Mouse (Mus musculus) left cerebral cortex, postnatal 14 days (tissue): ENCODE results near the gene Upp2. TPM values are rescaled to one million over a fixed set of nuclear protein-coding genes. Genes with fewer than 3 reads are reported as not detected.

Experiments
- DNase-seq, 2 experiments: peaks; one replicate each; pipeline ENCODE4 v3.0.0; 2021 to 2022; ENCODE audit warnings: low spot score in 2 of 2, mixed read lengths in 1 of 2
- intact Hi-C: fragments of 180-260 bp; cut with DNase I; formaldehyde crosslinking; loops from one replicate; pipeline ENCODE4 v1.15.1; 2025
- total RNA-seq, 2 experiments: library from RNA; stranded (reverse); gene quantifications; 2 replicates each; pipeline ENCODE4 v1.2.3; 2021

Upp2 gene
- total RNA-seq, 2 experiments from 2014 or later, result 16.7 to 19.4 TPM

DNA sequence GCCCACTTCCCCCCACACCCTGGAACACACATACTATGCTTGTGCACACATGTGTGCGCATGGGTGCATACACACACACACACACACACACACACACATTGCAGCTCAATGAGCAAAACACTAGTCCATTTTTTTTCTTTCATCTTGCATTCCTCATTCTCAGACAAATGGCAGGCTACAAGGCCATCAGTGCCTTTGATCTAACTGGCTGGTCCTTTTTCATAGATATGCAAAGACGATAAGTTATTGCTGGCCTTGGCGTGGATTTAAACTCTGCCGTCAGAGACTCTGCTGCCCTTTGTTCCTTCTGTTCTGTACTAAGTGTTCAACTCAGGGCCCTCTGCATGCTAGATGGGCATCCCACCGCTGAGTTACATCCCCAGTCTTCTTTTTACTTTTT is 94.0 kb downstream of the Upp2 start:
- DNase-seq, result no peak
- intact Hi-C loops, result no loop called here

DNA sequence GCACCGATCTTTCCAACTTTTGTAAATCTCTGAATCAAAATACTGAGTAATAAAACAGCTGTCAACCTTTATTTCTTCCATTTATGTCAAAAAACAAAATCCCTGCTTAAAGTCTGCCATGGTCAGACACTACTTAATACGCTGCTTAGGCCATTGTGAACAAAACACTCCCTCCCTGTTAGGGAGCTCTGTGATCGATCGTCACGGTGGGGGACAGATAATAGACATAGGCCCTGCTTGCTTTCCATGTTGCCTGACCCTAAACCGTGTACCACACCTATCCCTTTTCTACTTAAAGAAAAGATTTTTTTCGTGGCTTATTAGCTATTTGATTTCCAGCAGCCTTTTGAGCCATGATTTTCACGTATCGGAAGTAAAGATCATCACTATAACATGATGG is 95.6 kb downstream of the Upp2 start:
- intact Hi-C loops, result no loop called here
- DNase-seq, result no peak

DNA sequence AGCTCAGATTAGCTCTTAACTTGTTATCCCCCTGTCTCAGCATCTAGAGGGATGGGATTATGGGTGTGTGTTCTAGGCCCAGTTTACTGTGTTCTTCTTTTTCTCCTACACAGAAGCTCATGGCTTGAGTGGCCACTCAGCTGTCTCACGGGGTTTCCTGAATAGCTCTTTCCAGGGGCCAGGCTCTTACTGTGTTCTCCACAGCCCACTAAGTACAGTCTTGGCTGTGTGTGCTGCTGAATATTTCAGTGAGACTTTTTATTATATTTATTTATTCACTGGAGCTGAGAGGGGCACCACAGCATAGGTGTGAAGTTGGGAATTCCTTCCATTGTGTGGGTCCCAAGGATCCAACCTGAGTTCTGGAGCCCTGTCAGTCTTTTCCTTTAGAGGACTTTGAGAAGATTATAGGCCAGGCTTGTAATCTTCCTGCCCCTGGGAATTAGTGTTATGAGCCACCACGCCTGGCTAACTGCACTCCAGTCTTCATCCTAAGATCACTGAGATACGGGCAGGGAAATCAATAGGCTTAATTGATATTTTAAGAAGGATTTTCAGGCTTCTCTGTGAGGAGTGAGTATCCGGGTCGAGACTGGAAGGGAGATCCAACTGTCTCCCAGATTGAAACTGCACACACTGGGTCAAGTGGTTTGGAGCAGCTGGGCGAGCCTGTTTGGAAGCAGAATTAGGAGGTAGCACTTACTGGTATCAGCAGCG is 96.5 kb downstream of the Upp2 start:
- DNase-seq, result no peak
- intact Hi-C loops, result no loop called here

DNA sequence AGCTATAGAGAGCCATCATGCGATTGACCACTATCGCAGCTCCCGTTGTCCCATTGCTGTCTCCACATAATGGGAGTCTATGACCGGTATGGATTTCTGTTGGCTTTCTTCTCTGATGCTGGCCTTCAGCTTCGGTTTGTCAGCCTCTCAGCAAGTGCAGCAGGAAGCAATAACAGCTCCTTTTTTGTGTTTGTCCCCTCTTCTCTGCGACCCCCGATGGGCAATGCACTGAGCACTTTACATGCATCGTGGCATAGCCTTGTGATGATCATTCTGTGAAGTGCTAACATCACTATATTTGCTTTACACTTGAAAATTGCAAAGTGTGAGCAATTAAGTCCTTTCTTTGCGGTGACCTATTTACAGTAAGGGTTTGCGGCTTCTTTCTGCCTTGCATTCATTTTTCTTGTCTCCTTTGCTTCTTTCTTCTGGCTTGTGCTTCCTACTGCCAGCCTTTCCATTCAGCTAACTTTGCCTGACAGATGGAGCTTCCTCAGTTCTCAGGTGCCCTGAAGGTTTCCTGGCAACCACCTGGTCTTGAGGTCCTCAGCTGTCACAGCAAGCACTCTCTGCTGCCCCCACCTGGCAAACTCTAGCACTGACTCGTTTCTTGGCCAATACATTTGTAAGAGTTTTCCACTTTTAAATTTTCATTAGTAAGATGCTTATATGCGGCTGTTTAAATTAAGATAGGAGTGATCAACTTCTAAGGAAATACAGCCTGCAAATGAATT is 98.2 kb downstream of the Upp2 start:
- intact Hi-C loops, result loop anchor here (5.0 kb wide), 3 partner anchors 98 to 638 kb away; partner anchors contain the start of genes Acvr1 and Upp2
- DNase-seq, result peak; percentile 76 to 84

DNA sequence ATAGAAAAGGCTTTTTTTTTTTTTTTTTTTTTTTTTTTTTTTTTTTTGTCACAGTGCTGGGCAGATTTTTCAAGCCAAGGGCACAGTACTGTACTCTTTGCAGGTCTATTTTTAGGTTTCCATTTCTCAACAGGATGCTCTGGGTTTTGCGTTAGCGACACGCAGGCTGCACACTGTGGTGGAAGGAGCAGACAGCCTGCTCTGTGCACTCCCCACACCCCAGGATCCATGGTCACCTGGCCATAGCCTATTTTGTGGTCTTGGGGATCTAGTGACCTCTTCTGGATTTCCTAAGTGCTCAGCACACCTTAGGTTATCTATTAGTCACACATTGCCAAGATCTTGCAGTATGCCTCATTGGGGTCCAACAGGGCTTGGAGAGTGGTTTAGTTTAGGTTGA is 100.2 kb downstream of the Upp2 start:
- DNase-seq, result no peak
- intact Hi-C loops, result loop anchor here (5.0 kb wide), 3 partner anchors 100 to 640 kb away; partner anchors contain the start of genes Acvr1 and Upp2

DNA sequence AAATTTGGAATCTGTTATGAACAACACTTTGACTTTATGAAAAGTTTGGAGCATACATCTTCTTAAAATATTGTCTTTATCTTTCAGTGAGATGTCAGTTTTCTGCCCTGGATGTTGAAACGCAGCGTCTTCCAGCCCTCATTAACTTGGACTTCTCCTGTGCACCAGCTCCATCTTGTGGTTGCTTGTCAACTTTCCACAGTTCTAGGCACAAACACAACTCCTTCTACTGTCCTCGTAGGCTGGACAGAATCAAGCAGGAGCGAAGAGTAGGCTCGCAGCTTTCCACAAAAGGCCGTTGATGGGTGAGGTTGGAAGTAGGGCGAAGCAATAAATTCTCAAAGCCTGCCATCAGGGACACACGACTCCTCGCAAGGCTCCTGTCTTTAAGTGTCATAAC is 100.9 kb downstream of the Upp2 start:
- intact Hi-C loops, result loop anchor here (2.0 to 5.0 kb wide), 4 partner anchors 101 to 641 kb away; partner anchors contain the start of genes Acvr1 and Upp2
- DNase-seq, result peak; percentile 70 to 82

DNA sequence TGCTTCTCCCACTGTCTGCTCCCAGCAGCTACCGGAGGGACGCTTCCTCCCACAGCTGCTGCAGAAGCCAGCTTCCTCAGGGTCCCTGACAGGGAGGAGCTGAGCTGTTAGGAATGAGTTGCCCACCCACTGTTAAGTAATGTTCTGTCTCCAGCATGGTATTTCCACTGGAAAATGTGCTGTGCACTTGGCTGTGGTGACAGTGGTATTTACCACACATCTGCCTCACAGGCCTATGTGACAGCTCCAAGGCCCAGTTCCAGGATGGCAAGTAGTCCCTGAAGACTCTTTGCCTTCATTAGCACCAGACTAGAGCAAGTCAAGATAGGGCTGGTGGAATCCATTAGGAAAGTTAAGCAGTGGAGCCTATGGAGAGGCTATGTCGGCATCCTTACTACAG is 102.0 kb downstream of the Upp2 start:
- peak in 1 of 2 experiments; percentile 3 for DNase-seq
- intact Hi-C loops, result loop anchor here (2.0 to 5.0 kb wide), 4 partner anchors 102 to 642 kb away; partner anchors contain the start of genes Acvr1 and Upp2

DNA sequence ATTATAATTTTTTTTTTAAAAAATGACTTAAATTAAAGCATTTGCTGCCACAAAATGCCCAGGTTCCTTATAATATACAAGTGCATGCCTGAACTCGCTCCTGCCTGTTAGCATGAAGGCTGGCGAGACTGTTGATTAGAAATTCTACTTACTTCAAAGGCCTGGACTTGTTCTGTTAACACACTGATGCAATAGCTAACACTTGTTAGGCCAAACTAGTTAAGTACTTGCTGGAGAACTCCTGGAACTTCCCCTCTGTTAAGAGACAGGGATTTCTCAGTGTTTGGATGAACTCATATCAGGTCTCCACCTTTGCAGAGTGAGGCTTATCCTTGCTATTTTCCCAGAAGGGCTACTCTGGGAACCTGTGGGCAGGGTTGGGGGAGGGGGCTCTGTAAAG is 105.4 kb downstream of the Upp2 start:
- no peak for DNase-seq
- intact Hi-C loops, result no loop called here

DNA sequence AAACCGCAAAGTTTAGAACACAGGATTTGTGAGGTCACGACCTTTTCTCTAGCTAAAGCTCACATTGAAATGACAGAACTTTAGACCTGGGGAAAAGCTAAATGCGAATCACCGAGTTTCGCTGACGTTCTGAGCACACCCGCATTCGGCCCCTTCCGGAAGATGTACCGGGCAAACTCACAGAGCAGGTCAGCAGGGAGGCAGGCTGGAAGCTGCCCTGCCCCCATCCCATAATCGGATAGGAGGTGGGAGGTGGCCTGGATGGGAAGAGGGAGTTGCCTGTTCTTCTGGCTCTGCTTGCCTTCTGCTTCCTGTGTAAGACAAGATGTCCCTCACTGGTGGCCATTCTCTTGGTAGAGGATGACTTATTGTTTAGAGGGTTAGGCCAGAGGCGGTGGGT is 112.9 kb downstream of the Upp2 start:
- intact Hi-C loops, result loop anchor here (5.0 kb wide), 2 partner anchors 742 to 757 kb away; no protein-coding TSS in a partner anchor
- DNase-seq, result no peak

DNA sequence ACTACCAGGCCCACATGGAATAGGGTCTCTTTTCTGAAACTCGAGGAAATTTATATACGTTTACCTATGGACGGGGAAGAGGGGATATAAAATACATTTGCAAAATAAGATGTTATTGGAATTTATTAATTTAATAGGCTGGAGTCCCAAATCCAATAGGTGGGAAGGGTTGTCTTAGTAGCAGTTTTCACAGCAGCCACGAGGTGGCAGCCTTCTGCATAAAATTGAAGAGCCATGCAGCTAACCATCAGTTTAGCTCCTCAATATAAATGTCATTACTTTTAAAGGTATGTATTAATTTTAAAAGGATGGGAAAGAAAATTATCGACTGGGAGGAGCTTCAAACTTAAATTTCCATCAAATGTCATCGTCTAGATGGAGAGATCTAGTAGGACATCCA is 113.7 kb downstream of the Upp2 start:
- intact Hi-C loops, result loop anchor here (5.0 kb wide), 2 partner anchors 742 to 757 kb away; no protein-coding TSS in a partner anchor
- DNase-seq, result peak; percentile 58 to 80

DNA sequence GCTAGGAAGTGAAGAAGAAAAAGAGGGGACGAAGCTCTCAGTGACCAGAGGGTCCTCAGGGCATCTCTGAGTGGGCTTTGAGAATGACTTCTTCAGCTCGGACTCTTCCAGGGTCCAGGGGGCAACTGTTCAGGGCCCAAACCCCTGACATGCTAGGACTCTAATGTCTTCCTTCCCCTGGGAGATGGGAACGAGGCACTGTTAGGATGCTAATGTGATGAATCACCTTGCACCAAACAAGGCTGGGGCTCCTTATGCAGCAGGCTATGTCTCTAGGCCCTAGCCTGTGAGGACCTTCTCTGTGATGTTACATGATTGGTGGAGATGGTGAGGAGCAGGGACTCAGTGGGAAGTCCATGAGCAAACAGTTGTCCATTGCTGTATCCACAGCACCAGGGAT is 114.3 kb downstream of the Upp2 start:
- no peak for DNase-seq
- intact Hi-C loops, result loop anchor here (5.0 kb wide), 2 partner anchors 741 to 756 kb away; no protein-coding TSS in a partner anchor

DNA sequence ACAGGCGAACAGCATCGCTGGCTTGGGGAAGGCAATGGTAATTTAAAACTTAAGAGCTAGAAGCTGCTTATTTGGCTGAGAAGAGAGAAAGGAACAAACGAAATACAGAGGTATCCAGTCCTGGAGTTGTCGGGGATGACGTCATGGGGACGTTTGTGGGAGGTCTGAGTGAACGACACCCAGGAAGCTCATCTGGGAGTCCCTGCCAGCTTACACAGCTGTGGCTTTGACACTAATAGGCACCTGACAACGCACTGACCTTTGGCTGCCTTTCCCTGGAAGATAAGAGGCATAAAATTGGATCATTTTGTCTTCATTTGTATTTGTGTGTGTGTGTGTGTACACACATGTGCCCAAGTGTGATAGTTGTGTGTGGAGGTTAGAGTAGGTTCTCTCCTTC is 130.4 kb downstream of the Upp2 start:
- no peak for DNase-seq
- intact Hi-C loops, result no loop called here

DNA sequence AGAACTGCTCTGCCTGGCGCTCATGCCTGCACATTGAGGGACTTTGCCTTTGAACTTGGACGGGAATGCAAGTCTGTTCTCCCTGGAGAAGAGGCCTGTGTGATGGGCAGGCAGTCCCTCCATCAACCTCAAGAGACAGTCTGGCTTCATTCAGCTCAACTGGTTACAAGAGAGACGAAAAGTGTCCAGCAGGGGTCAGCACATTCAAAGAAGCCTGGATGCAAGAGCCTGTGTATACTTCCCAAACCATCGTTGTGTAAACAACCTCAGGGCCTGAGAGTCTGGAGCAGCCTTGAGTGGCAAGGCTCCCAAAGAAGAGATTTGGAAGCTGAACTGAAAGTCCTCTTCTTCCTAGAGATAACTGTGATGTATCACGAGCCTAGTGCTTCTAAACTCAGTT is 132.8 kb downstream of the Upp2 start:
- intact Hi-C loops, result loop anchor here (2.0 to 5.0 kb wide), 2 partner anchors 722 to 739 kb away; no protein-coding TSS in a partner anchor
- DNase-seq, result peak; percentile 78 to 88

DNA sequence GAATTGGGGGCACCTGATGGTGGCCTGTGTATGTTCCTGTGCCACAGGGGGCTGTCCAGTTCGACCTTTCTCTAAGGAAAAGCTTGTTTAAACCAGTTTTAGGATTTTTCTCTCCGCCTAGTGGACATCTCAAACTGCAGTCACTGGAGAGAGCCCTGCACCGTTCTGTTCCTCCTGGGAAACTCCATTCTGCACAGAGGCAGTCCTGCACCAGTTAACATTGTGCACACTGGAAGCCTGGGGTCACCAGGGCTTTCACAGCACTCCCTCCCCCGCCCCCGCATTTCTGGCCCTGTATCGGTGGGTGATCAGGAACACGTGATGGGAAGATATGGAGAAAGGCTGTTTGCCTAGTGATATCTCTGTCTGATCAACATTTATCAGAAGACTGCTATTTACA is 133.3 kb downstream of the Upp2 start:
- DNase-seq, result no peak
- intact Hi-C loops, result loop anchor here (2.0 to 5.0 kb wide), 2 partner anchors 722 to 738 kb away; no protein-coding TSS in a partner anchor

DNA sequence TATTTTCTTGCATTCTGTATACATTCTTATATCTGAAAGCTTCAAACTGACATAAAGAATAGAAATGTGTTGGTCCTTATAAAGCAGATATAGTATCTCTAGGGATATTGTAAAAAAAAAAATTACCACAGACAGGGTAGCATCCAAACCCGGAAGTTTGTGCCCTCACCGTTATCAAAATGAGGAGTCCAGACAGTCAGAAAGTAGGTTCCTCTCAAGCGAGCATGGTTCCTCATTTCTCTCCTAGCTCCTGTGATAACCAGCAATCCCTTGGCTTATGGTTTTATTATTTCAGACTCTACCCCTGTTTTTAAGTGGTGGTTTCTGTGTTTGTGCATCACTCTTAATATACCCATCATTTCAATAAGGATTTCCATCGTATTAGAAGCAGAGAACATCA is 134.5 kb downstream of the Upp2 start:
- intact Hi-C loops, result loop anchor here (2.0 to 5.0 kb wide), 2 partner anchors 721 to 737 kb away; no protein-coding TSS in a partner anchor
- DNase-seq, result no peak

DNA sequence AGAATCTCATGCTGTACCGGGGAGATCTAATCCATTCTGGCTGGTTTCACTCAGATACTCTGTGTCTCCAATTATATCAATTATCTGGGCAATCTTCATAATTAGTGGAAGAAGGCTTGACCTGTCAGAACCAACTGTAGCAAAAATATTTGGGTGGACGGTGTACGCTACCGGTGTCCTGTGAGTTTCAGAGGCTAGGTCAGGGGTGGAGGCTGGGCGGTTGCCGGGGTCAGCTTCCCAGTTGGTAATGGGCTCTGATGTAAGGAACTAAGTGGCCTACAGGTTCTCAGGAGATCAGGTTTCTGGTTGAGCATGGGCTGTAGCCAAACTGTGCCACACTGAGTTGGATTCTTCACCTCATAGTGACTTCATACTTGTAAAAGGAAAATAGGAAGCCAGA is 136.1 kb downstream of the Upp2 start:
- intact Hi-C loops, result loop anchor here (5.0 kb wide), 1 partner anchor 719 kb away; no protein-coding TSS in a partner anchor
- no peak for DNase-seq

DNA sequence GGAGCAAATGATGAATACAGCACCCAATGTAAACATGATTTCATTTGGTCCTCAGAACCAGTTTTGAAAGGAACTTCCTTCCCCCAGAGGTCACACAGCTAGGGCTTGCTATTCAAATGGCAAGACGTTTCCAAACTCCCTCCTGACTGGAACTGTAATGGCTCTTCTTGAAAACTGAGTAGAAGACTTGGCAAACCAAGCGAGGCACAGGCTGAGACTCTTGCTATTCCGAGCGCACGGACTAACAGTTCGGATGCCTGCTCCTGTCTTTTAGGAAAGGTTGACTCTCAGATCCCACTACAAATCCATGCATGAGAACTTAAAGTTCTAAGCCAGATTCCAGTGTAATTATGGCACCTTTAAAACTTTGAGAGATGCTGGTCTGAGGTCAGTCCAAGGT is 136.5 kb downstream of the Upp2 start:
- intact Hi-C loops, result loop anchor here (5.0 kb wide), 1 partner anchor 719 kb away; no protein-coding TSS in a partner anchor

DNA sequence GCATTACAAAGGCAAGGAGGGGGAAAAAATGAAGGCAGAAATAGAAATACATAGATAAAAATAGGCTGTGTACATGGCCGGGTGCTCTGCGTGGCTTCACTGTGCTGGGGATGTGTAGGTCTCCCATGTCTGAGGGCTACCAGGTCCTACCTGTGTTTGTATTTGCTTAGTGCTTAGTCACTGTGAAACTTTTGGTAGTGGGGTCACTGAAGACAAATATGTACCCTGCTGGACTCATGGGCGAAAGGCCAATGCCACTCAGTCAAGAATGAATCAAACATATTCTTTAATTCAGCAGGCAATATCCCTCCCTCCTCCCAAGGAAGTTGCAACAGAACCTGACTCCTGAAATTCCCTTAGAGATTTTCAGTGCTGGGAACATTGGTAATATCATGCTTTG is 137.5 kb downstream of the Upp2 start:
- DNase-seq, result no peak
- intact Hi-C loops, result loop anchor here (5.0 kb wide), 1 partner anchor 718 kb away; no protein-coding TSS in a partner anchor

More for the DNA sequence above, 136.5 kb downstream of the Upp2 start:
- no peak for DNase-seq

DNA sequence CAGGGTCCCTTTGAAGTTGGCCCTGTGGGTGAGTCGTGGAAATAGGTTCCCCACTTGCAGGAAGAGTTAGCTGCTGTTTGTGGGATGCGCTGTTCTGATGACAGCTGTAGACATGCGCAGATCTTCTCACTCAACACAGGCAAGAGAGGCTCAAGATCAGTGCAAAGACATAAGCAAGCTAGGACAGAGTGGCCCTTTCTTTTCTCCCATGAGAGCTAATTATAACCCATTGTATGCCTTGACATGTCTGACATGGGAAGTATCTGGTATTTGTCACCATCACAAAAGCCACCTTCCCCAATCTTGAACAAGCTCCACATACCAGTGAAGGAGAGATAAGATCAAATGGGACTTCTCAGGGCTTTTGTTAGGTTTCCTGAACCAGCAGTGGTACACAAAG is 140.6 kb downstream of the Upp2 start:
- no peak for DNase-seq
- intact Hi-C loops, result no loop called here

DNA sequence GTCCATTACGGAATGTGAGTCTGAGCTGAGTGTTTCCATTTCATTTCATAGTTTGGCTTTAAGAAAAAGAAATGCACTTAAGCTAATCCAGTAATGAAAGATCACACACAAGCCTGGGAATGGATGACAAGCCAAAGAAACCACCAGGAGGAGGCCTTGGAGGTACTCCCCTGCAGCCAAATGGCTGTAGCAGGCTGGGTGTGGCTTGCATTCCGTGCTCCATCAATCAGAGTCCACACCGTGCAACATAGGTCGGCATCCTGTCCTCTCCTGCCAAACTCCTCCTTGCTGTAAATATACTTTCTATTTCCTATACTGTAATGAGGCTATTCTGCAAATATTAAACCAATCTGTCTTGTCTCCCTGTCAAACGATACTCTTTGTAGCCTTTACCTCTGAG is 143.1 kb downstream of the Upp2 start:
- intact Hi-C loops, result no loop called here
- DNase-seq, result no peak
